ENCODE assay signal across 28 mouse cellular contexts in the genomic region with DNA sequence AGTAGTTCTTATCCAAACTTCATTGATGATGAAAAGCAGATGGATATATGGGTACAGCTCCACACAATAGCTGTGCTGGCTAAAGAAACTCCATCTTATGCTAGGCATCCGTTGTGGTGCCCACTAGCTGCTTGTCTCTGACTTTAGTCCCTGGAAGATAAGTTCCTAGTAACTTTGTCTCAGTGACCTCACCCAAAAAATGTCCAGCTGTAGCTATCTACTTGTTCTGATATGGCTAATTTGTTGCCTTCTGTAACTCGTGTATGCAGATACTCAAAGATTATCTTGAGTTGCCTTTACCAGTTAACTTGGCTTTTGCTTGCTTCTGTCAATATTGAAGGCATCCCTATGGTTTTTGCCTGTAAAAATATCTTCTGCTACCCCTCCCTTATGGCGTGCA. TPM values are rescaled to one million over a fixed set of nuclear protein-coding genes. Genes with fewer than 3 reads are reported as not detected.
DNase-seq lines count a peak whose midpoint lies in the region; ATAC-seq lines count a peak whose summit lies in the region.
"Had no signal": no experiment of that assay in that cellular context is flagged by ENCODE, and none has a peak within 500 bp of the region (broad histone marks: within the 10 kb centered on the region; RNA-seq: fewer than 3 reads in every experiment).

No protein-coding gene starts in this region.

- 0 out of 2 replicates have a peak overlapping the region, but pooled peaks have one; percentile 7 for H3K9ac ChIP-seq in liver, embryonic 12.5 days
- H3K9ac ChIP-seq: forebrain, embryonic 13.5 days; intestine, embryonic 15.5 days; limb, embryonic 12.5 days; lung, embryonic 14.5 days; neural tube, embryonic 13.5 days had no signal

- H3K27me3 ChIP-seq in liver, embryonic 12.5 days (replicated peaks) = no peaks in the 10 kb centered on the region
- H3K27me3 ChIP-seq: forebrain, embryonic 13.5 days; intestine, embryonic 15.5 days; limb, embryonic 12.5 days; neural tube, embryonic 13.5 days had no signal

- H3K9me3 ChIP-seq in liver, embryonic 12.5 days (replicated peaks) = no peaks in the 10 kb centered on the region
- H3K9me3 ChIP-seq: forebrain, embryonic 13.5 days; intestine, embryonic 15.5 days; limb, embryonic 12.5 days; neural tube, embryonic 13.5 days had no signal

- no peak overlapping the region for H3K4me3 ChIP-seq in liver, embryonic 12.5 days
- H3K4me3 ChIP-seq: forebrain, embryonic 13.5 days; hindbrain, embryonic 10.5 days; intestine, embryonic 15.5 days; limb, embryonic 12.5 days; myocyte; neural tube, embryonic 13.5 days had no signal

- 23% methylated on average over 3 of the region's 3 CpGs for WGBS in liver, embryonic 12.5 days (ENCODE audit: insufficient replicate concordance)

- peak overlapping the region; percentile 37 for H3K4me2 ChIP-seq in liver, embryonic 12.5 days
- H3K4me2 ChIP-seq: forebrain, embryonic 13.5 days; heart, embryonic 11.5 days; intestine, embryonic 15.5 days; limb, embryonic 12.5 days; lung, embryonic 14.5 days; neural tube, embryonic 13.5 days had no signal

- peak; percentile 44 for DNase-seq in c-Kit-negative CD71-positive TER-119-positive erythroid progenitor cells, embryonic 14.5 days (ENCODE audit: low read depth, low spot score)
- DNase-seq in c-Kit-positive CD71-positive TER-119-positive erythroid progenitor cells, embryonic 14.5 days (ENCODE audit: low spot score) = peak; percentile 74
- DNase-seq in thymus, postnatal 25 days = no peak
- DNase-seq in cerebellum, postnatal 36 days = no peak
- DNase-seq in lung, adult 18-20 months = no peak
- DNase-seq: cerebellum, adult 9-11 months; kidney, postnatal 14 days; layer of hippocampus, postnatal 36 days; lung, postnatal 36 days; right cerebral cortex, adult 18-20 months; thymus, postnatal 14 days had no signal

- H3K27ac ChIP-seq in liver, embryonic 12.5 days = peak overlapping the region; percentile 78
- H3K27ac ChIP-seq: forebrain, embryonic 13.5 days; hindbrain, embryonic 10.5 days; intestine, embryonic 15.5 days; limb, embryonic 12.5 days; neural tube, embryonic 13.5 days had no signal

- H3K36me3 ChIP-seq in liver, embryonic 12.5 days = no peaks in the 10 kb centered on the region
- H3K36me3 ChIP-seq: hindbrain, embryonic 10.5 days; intestine, embryonic 15.5 days; limb, embryonic 12.5 days; neural tube, embryonic 13.5 days had no signal

- peaks cover 42% of the 10 kb centered on the region for H3K4me1 ChIP-seq in liver, embryonic 12.5 days
- H3K4me1 ChIP-seq: intestine, embryonic 15.5 days; limb, embryonic 12.5 days; neural tube, embryonic 13.5 days had no signal

- peak; percentile 91 for ATAC-seq in liver, embryonic 12.5 days
- ATAC-seq in megakaryocyte progenitor cell, adult 5-6 weeks (replicated peaks; ENCODE audit: poor library complexity) = peak; percentile 84
- ATAC-seq: forebrain, embryonic 13.5 days; hindbrain, embryonic 16.5 days; intestine, embryonic 15.5 days; midbrain, embryonic 16.5 days had no signal

RNA-seq across cellular contexts. Expression of gene Kat2b, which starts 11.8 kb away (rescaled TPM):
- 4.9 and 5.1 TPM in 2 replicates for polyA plus RNA-seq in liver, embryonic 12.5 days (2016; fragmentation: Nextera tagmentation; extraction: Ambion mirVana)
- 19.8 and 20.1 TPM in 2 replicates for total RNA-seq in megakaryocyte progenitor cell, adult 5-6 weeks (2015)
- 23.6 and 37.0 TPM in 2 replicates for total RNA-seq in megakaryocyte progenitor cell, adult 5-6 weeks (2017)

RNA-seq across cellular contexts. Expression of gene Pp2d1, which starts 15.6 kb away (rescaled TPM):
- polyA plus RNA-seq in liver, embryonic 12.5 days (2016; fragmentation: Nextera tagmentation; extraction: Ambion mirVana) = 0.14 and 0.21 TPM in 2 replicates
- total RNA-seq in megakaryocyte progenitor cell, adult 5-6 weeks (2015) = not detected in 2 replicates
- total RNA-seq in megakaryocyte progenitor cell, adult 5-6 weeks (2017) = 0.04 TPM in 1 of 2 replicates, not detected in the other
- total RNA-seq: adrenal gland, adult 8-10 months; gastrocnemius, adult 18-20 months; gastrocnemius, postnatal 4 days; layer of hippocampus, adult 8-10 months; layer of hippocampus, postnatal 36 days; left cerebral cortex, postnatal 14 days had no signal

Comparison
In these comparisons a context has a peak if more than half of its experiments do, and no peak if none do; other contexts are left out.
1. DNase-seq: peak in c-Kit-negative CD71-positive TER-119-positive erythroid progenitor cells, embryonic 14.5 days (single experiment) and c-Kit-positive CD71-positive TER-119-positive erythroid progenitor cells, embryonic 14.5 days (single experiment); none in thymus, postnatal 25 days (single experiment), cerebellum, postnatal 36 days (0 of 2) and lung, adult 18-20 months (0 of 2).